Mouse (Mus musculus): ENCODE results near the gene Bcar3. TPM values are rescaled to one million over a fixed set of nuclear protein-coding genes. Genes with fewer than 3 reads are reported as not detected.
A peak's percentile ranks its signal among the peaks of the same experiment; 100 is the strongest.

The Bcar3 gene
- total RNA-seq, 2 experiments from 2014 or later: 57.8 to 66.6 TPM

GRCm38 (mm10) chr3:122456807-122457206, 162.9 kb downstream of the Bcar3 start:
- DNase-seq: no peak

GRCm38 (mm10) chr3:122457723-122458122, 163.8 kb downstream of the Bcar3 start:
- no peak for DNase-seq

- no peak for DNase-seq
These were observed 164.8 kb downstream of the Bcar3 start for GRCm38 (mm10) chr3:122458743-122459142.

GRCm38 (mm10) chr3:122460848-122461511, 167.0 kb downstream of the Bcar3 start:
- no peak for DNase-seq

- DNase-seq: no peak
These were observed 167.6 kb downstream of the Bcar3 start for GRCm38 (mm10) chr3:122461512-122461881.

- DNase-seq: peak; percentile 57 to 65
These were observed 168.3 kb downstream of the Bcar3 start for GRCm38 (mm10) chr3:122461932-122462871.

- no peak for DNase-seq
These were observed 169.2 kb downstream of the Bcar3 start for GRCm38 (mm10) chr3:122463166-122463565.

GRCm38 (mm10) chr3:122466100-122466730, 172.3 kb downstream of the Bcar3 start:
- DNase-seq: peak; percentile 38 to 64

GRCm38 (mm10) chr3:122467977-122468376, 174.0 kb downstream of the Bcar3 start:
- no peak for DNase-seq

GRCm38 (mm10) chr3:122470326-122471016, 176.5 kb downstream of the Bcar3 start:
- no peak for DNase-seq

- DNase-seq: peak; percentile 72 to 77
These were observed 177.2 kb downstream of the Bcar3 start for GRCm38 (mm10) chr3:122471017-122471721.

- no peak for DNase-seq
These were observed 178.5 kb downstream of the Bcar3 start for GRCm38 (mm10) chr3:122472412-122472811.

- DNase-seq: no peak
These were observed 179.6 kb downstream of the Bcar3 start for GRCm38 (mm10) chr3:122473523-122474034.

GRCm38 (mm10) chr3:122474067-122474466, 180.1 kb downstream of the Bcar3 start:
- peak; percentile 88 to 90 for DNase-seq

GRCm38 (mm10) chr3:122474796-122475195, 180.9 kb downstream of the Bcar3 start:
- DNase-seq: no peak

- no peak for DNase-seq
These were observed 181.8 kb downstream of the Bcar3 start for GRCm38 (mm10) chr3:122475735-122476134.

GRCm38 (mm10) chr3:122476656-122477055, 182.7 kb downstream of the Bcar3 start:
- DNase-seq: no peak

GRCm38 (mm10) chr3:122477541-122477940, 183.6 kb downstream of the Bcar3 start:
- DNase-seq: no peak

- no peak for DNase-seq
These were observed 184.8 kb downstream of the Bcar3 start for GRCm38 (mm10) chr3:122478735-122479134.

GRCm38 (mm10) chr3:122480065-122480675, 186.2 kb downstream of the Bcar3 start:
- no peak for DNase-seq

GRCm38 (mm10) chr3:122480986-122481385, 187.1 kb downstream of the Bcar3 start:
- no peak for DNase-seq

Data from adrenal gland, postnatal 36 days (tissue).